Mouse (Mus musculus): ENCODE measurements around the gene Itgae.
"Not testable (repeated sequence)": the region's sequence is repeated elsewhere in the genome, so short reads cannot be mapped to it uniquely, and the experiment has no call there.

GRCm38 (mm10) chr11:73107358-73107757, 17.0 kb downstream of the Itgae start:
- TF ChIP-seq CTCF (IDR thresholded peaks at IDR 0.05; ENCODE audit: low read depth, low read length); POLR2A (IDR thresholded peaks at IDR 0.05; ENCODE audit: insufficient read depth, low read length): not testable (repeated sequence)

Data from ES-Bruce4 (cell line).